Mouse (Mus musculus): ENCODE data around the gene Fam131c.

Fam131c gene

DNA sequence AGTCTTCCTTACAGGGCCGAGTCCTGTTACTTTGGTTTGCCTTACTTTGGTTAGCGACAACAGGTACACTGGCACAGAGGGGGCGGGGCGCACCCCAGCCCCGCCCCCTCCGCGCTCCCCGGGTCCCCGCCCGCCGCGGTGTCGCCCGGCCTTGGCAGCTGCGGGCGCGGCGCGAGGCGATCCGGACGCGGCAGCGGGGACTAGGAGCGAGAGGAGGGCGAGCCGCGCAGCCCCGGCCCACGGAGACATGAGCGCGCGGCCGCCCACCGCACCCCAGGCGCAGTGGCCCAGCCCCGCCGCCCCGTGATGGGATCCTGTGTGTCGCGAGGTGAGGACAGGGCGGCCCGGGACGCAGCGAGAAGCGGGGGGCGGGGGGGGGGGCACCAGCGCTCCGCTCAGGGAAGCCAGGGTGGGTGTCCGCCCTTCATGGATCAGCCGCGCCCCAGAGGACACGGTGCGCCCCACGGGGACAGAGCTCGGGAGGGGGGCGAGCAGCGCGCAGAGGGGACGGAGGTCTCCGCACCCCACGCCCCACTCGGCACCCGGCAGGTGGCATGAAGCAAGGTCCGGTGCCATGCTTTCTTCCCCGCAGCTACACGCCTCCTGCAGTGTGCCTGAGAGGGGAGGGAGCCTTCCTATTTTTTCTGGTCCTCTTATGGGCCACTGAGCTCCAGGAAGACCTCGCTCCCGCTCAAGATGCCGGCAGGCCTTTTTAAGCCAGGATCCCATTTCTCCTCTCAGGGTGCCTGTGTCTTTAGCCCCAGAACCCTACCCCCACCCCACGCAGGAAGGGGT, at the start of gene Fam131c:
Gene Fam131c, plus strand, starts transcription at position 224 of the 795 bp plus-strand sequence.
- in situ Hi-C loops (cut with MboI; ENCODE audit: low sequenced_read_pairs) = loop anchor here (10.0 kb wide), 1 partner anchor 83 kb away; no protein-coding TSS in a partner anchor

- in situ Hi-C loops (cut with MboI; ENCODE audit: low sequenced_read_pairs) = no loop called here
Measured at GRCm38 (mm10) chr4:141322526-141322925, 45.5 kb upstream of the Fam131c start.

- in situ Hi-C loops (cut with MboI; ENCODE audit: low sequenced_read_pairs) = no loop called here
Measured at GRCm38 (mm10) chr4:141324771-141325191, 43.2 kb upstream of the Fam131c start.

DNA sequence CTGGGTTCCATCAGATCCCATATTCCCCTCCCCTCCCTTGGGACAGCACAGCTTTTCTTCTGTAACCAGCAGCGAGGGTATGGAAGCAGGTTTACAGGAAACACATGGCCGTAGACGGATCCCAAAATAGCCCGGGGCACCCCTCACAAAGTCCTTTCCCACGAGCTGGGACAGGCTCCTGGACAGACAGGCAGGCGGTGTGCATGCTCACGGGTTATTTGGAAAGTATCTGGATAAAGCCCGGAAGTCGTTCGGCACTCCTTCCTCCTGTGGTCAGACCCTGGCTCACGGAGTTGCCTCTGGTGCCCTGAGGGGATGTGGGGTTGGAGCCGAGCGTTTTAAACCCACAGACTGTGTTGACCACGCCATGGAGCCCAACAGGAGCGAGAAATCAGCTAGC, 42.4 kb upstream of the Fam131c start:
- in situ Hi-C loops (cut with MboI; ENCODE audit: low sequenced_read_pairs) = no loop called here

GRCm38 (mm10) chr4:141327075-141327474, 40.9 kb upstream of the Fam131c start:
- in situ Hi-C loops (cut with MboI; ENCODE audit: low sequenced_read_pairs) = no loop called here

DNA sequence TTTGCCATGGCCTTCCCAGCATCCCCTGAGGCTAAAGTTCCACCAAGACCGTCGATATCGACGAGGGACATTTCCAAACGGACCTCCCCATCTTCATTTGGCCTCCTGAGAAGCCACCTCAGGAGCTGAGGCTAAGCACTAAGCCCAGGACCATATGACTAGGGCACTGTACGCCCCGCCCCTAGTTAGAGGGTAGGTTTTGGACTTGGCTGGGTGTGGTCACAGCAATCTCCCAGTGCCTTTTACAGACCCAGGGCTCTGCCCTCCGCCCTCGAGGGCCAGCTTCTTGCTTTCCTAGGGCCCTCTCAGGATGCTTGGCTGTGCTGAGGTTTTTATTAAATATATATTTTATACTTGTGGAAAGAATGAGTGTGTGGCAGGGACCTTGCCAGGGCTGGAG, 39.3 kb upstream of the Fam131c start:
- in situ Hi-C loops (cut with MboI; ENCODE audit: low sequenced_read_pairs) = no loop called here

DNA sequence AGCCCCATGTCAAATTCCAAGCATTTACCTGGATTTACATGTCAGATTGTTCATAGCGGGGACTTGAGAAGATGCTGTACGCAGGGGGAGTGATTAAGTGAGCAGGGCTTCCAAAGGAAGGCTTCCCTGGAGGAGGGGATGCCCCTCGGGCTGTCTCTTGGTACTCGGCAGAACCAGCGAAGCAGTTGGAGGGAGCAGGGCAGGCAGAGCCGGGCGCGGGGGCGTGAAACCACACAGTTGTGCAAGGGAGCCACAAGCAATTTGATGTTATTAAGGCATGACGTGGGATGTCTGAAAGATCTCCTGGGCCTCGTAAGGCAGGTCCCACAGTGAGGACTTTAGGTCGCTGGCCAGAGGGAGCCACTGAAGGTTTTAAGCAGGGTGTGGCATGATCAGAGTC, 38.1 kb upstream of the Fam131c start:
- in situ Hi-C loops (cut with MboI; ENCODE audit: low sequenced_read_pairs) = no loop called here

DNA sequence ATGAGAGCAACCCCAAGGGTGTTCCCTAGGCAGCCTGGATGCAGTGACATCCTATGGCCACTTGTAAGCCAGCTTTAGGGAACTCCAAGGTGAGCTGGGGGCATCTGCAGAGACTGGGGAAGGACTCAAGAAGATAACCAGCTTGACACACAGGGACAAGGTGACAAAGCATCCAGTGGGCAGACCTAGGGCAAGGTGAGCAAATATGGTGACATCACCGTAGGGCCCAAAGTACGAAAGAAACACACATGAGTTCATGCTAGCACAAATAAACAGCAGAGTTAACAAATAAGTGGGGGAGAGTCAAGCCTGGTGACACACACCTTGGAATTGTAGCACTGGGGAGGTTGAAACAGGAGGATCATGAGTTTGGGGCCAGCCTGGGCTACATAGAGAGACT, 36.6 kb upstream of the Fam131c start:
- in situ Hi-C loops (cut with MboI; ENCODE audit: low sequenced_read_pairs) = no loop called here

- in situ Hi-C loops (cut with MboI; ENCODE audit: low sequenced_read_pairs) = no loop called here
Measured at GRCm38 (mm10) chr4:141332258-141332657, 35.8 kb upstream of the Fam131c start.

- in situ Hi-C loops (cut with MboI; ENCODE audit: low sequenced_read_pairs) = no loop called here
Measured at GRCm38 (mm10) chr4:141334695-141335094, 33.3 kb upstream of the Fam131c start.

DNA sequence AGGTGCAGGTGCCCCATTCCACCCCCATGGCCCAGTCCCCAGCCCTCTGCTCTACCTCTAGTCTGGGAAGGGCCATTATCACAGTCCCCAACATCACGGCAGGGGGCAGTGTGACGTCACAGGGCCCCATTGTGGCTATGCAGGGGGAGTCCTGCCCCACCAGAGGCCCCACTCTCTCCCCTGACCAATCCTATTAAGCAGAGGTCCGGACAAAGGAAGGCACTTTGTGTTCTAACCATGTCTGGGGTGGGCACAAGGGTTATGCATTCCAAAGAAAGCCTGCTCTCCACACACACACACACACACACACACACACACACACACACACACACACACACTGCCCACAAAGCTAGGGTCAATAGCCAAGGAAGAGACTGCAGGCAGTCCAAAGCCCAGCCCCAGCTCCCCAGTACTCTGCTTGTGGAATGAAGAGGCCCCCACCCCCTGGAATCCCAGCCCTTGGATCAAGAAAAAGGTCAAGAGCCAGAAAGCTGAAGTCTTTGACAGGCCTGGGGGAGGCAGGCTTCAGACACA, 32.7 kb upstream of the Fam131c start:
- in situ Hi-C loops (cut with MboI; ENCODE audit: low sequenced_read_pairs) = no loop called here

DNA sequence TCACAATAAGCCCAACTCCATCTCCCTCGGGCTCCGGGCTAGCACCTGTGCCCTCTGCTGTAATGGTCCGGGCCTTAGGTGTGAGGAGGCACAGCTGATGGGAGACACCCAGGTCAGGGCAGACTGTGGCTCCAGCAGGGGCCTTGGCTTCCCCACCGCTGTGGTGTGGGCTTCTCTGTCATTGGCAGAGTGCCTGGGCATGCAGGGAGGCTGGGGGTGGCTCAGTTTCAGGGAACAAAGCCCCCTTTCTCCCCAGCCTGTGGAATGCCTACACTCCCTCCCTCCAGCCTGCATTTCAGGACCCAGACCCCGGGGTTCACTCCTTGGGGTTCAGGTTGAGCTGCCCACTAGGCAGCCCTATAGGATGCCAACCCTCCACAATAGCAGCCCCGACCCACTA, 31.8 kb upstream of the Fam131c start:
- in situ Hi-C loops (cut with MboI; ENCODE audit: low sequenced_read_pairs) = no loop called here

GRCm38 (mm10) chr4:141337986-141338385, 30.0 kb upstream of the Fam131c start:
- in situ Hi-C loops (cut with MboI; ENCODE audit: low sequenced_read_pairs) = no loop called here

DNA sequence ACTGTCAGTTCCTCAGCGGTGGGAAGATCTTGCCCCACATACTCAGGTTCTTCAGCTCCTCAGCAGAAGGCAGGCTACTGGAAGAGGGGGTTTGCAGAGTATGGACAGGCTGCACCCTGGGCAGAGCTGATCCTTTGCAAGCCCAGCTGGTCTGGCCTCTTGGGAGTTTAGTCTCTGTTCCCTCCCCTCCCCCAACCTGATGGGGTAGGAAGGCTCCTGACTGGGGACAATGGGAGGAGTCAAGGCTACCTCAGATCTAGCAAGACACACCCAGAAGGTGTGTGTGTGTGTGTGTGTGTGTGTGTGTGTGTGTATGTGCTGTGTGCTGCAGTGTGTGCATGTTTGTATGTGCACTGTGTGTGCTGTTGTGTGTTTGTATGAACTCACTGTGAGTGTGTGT, 29.2 kb upstream of the Fam131c start:
- in situ Hi-C loops (cut with MboI; ENCODE audit: low sequenced_read_pairs) = no loop called here

GRCm38 (mm10) chr4:141341477-141341876, 26.5 kb upstream of the Fam131c start:
- in situ Hi-C loops (cut with MboI; ENCODE audit: low sequenced_read_pairs) = no loop called here

GRCm38 (mm10) chr4:141343515-141343914, 24.5 kb upstream of the Fam131c start:
- in situ Hi-C loops (cut with MboI; ENCODE audit: low sequenced_read_pairs) = no loop called here

- in situ Hi-C loops (cut with MboI; ENCODE audit: low sequenced_read_pairs) = no loop called here
Measured at GRCm38 (mm10) chr4:141345219-141345618, 22.8 kb upstream of the Fam131c start.

- in situ Hi-C loops (cut with MboI; ENCODE audit: low sequenced_read_pairs) = no loop called here
Measured at GRCm38 (mm10) chr4:141347365-141347797, 20.6 kb upstream of the Fam131c start.

- in situ Hi-C loops (cut with MboI; ENCODE audit: low sequenced_read_pairs) = no loop called here
Measured at GRCm38 (mm10) chr4:141348616-141349015, 19.4 kb upstream of the Fam131c start.

DNA sequence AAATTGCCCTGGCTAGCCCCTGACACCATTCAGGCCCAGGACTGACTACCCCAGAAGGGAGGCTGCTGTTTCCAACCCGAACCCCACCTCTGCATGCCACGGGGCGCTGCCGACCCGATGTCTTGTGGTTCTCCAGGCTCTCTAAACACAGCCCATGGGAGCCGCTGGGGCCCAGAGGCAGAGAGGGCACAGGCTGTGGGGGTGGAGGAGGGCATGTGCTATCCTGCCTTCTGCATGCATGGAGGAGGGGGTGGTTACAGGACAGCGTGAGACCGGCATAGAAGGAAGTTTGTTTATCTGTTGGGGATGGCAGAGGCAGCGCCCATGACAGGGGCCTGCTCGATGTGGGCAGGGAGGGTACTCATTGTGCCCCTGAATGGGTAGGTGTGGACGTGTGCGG, 18.0 kb upstream of the Fam131c start:
- in situ Hi-C loops (cut with MboI; ENCODE audit: low sequenced_read_pairs) = no loop called here

DNA sequence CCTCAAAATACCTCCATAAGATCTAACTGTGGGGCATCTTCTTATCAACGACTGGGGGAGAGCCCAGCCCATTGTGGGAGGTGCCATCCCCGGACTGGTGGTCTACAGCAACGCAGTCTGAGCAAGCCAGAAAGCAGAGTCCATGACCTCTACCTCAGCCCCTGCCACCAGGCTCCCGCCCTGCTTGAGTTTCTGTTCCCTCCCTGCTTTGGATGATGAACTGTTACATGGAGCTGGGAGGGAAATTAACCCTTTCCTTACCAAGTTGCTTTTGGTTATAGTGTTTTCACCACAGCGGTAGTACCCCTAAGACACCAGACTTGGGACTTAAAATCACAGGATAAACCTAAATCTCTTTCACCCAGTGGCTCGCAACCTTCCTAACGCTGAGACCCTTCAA, 16.0 kb upstream of the Fam131c start:
- in situ Hi-C loops (cut with MboI; ENCODE audit: low sequenced_read_pairs) = no loop called here

GRCm38 (mm10) chr4:141352986-141353385, 15.0 kb upstream of the Fam131c start:
- in situ Hi-C loops (cut with MboI; ENCODE audit: low sequenced_read_pairs) = no loop called here

- in situ Hi-C loops (cut with MboI; ENCODE audit: low sequenced_read_pairs) = no loop called here
Measured at GRCm38 (mm10) chr4:141353868-141354267, 14.2 kb upstream of the Fam131c start.

Data from CH12F3 (cell line).